Mouse (Mus musculus): ENCODE measurements at regions not wholly inside any gene's neighbourhood (a gene's known extent, or its start where the extent isn't known, plus 50 kb on each side); places are given as distances from the start of the nearest gene placed in this dataset.
A peak's percentile ranks its signal among the peaks of the same experiment; 100 is the strongest.

DNA sequence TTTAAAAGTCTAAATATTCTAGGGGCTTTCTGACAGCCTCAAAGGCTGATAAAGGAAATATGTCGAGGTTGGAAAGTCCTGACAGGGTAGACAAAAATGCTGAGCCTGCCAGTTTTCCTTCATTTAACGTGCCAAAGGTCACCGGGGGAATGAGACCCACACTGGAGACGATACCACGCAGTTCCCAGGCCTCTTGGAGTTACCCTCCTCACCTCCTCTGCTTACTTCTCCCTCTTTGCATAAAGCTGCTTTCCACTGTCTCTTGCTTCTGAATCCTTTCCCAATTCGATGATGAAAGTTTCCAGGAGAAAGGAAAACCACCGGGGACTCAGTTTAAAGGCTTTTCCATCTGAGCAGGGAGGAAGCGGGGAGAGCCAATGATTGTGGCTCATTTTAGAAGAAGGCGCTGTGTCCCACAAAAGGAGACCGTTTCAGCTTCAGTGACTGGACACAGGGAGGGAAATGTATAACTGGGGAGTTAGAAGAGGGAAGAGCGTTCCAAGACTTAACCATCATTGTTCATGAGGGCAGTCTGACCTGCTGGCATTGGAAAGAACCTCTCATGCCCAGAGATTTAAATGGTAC, 243.2 kb upstream of the Fn1 start:
- no peak for DNase-seq

DNA sequence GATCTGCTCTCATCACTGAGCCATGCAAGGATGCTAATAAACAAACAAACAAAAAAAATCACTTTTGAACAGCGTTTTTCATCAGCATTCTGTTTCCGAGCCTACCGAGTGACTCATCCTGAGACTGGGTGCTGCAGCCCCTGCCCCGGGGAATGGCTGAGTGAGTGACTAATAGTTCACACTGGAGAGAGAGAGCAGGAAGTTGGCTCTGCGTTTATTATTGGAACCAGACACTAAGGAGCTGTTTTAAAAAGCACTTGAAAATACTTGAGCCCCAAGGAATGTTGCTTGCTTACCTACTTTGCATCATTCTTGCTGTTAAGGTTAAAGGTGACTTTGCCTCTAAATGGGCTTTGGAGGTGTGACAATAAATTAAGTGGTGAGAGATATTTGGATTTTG, 240.6 kb upstream of the Fn1 start:
- DNase-seq = peak; percentile 20

DNA sequence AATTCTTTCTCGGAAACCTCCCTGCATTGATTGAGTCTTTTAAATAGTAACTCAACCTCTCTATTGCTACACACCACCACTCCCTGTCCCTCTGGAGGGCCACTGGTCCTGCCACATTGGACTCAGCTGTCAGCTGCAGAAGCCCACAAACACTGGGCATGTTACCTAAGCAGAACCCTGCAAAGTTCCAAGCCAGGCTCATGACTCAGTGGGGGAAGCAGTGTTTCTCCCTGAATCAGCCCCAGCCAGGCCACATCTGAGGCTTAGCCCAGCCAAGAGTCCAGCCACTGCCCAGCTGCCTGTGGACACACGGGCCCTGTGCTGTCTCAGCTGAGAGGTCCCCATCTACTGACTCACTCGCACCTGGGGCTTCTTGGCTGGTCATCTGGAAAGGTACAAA, 234.8 kb upstream of the Fn1 start:
- no peak for DNase-seq

DNA sequence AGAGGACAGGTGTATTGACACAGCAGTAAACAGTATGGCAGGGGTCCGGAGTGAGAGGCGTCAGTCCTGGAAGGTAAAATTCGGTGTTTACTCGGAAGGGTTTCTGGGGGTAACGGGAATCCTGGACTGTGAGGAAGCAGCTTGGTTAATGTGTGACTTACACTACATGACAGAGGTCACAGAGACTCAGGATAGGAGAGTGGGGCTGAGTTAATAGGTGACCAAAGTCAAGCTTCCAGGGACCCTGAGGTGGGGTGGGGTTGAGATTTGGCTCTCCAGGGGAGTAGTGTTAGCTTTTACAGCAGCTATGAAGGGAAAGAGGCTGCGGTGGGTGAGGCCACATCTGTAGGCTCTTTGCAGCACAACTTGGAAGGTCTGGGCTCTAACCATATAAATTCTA, 233.9 kb upstream of the Fn1 start:
- no peak for DNase-seq

DNA sequence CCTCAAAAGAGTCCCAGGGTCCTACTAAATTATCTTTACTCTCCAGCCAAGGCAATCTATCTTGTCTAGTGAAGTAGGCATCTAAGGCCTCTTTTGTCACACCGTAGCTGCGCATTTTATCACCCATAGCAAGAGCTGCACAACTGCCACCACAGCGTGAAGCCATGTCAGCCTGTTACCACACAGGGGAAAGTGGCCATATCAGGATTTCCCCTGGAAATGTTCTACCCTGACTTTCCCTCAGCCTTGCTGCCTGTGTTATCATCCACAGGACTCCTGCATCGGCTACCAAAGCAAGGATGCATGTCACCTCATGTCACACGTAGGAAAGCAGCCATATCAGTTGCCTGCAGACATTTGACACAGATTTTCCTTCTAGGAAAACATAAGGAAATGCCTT, 233.2 kb upstream of the Fn1 start:
- DNase-seq = no peak

DNA sequence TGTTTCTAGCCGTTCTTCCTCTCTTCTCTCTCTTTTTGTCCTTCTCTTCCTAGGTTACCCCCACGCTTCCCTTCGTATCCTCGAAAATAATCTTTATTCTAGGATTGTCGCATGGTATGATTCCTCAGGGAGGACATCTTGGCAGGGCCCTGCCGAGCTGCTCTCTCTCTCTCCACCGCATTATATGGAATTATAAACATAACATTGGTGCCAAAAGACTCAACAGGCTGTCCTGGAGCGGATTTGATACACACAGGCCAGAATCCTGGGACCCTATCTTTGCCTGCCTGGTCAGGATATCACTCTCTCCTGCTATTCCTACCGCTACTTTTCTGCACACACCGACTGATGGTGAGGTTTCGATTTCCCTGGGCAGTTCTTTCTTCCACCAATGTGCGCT, 228.9 kb upstream of the Fn1 start:
- DNase-seq = no peak

DNA sequence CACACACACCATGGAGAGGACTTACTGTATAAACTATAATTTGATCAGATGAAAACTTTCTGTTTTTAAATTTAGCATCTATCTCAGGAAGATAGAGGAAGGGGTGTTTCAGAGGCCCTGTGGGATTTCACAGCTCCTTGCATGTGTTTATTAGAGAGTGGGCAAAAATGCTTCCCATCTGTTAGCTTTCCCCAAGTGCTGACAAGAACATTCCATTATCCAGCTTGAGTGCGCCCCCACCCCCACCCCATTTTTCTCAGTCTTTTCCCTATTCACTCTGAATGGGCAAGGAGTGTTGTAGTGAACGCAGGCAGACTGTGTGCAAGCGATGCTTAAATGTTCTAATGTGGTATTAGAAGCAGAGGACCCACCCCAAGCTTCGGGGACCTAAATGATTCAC, 228.2 kb upstream of the Fn1 start:
- no peak for DNase-seq

DNA sequence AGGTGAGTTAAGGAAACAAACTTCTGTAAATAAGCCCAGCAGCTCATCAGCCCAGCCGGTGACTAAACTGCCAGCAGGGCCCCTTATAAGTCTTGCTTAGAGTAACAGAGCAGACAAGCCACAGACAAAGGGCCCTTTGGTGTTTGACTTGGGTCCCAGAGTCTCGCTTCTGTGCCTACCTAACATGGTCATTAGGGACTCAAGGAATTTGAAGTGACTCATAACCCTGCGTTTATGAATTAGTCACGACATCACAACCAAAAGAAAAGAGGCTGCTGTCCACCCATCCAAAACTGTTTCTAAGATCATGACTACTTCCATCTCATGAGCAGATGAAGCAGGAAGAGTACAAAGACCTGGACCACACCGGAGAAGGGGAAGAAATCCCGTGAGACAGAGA, 227.5 kb upstream of the Fn1 start:
- DNase-seq = no peak

DNA sequence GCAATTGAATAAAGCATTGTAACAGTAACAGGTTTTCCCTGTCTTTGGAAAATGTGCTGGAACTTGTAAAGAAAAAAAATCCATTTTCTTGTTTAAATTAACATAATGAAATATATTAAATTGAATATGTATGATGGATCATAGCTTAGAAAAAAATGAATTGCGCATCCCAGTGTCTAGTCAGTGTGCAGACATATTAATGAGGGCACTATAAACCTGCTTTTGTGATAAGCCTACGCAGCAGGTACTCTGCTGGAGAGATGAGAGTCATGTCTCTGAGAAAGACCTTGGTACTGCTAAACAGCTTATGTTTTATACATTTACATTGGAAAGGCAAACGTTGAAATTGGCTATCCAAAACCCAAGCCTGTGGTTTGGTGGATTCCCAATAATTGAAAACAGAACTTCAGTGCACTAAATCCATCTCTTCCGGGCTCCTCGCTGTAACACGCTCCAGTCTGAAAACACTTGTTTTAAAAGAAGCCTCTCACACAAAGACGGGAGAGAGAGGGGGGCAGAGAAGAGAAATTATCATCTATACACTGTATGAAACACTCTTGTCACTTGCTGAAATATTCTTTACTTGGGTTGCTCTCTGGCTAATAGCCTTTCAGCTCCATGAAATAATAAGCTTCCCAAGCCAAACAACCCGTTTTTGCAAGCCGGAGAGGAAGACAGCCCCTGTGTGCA, 223.9 kb upstream of the Fn1 start:
- DNase-seq = no peak

DNA sequence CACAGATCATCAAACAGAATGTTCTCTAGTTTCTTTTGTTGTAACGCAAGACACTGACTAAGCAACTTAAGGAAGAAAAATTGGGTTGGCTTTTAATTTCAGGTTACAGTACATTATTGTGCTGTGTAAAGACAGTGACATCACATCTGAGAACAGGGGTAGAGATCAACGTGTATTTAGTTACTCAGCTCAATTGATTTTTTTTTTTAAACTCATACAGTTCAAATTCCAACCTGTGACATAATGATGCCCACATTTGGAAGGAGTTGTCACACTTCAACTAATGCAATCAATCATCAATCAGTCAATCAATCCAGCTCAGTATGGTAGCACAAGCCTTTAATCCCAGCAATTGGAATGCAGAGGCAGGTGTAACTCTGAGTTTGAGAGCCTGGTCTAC, 221.0 kb upstream of the Fn1 start:
- DNase-seq = no peak

DNA sequence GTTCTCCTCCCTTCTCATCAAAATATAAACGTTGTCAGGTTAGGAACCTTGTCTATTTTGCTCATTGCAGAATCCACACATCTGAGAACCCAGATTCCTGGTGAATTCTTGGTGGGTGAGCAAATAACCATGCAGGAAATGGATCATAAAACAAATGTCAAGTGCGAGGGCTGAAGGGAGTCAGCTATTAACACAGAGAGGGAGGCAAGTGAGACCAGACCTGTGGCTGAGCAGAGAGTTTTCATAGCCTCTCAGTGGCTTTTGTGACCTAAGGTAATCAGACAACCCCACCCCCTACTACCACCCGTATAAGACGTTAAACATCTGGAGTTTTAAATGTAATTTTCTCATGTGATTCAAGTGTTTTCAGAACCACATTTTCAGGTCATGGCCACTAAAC, 212.7 kb upstream of the Fn1 start:
- DNase-seq = no peak

DNA sequence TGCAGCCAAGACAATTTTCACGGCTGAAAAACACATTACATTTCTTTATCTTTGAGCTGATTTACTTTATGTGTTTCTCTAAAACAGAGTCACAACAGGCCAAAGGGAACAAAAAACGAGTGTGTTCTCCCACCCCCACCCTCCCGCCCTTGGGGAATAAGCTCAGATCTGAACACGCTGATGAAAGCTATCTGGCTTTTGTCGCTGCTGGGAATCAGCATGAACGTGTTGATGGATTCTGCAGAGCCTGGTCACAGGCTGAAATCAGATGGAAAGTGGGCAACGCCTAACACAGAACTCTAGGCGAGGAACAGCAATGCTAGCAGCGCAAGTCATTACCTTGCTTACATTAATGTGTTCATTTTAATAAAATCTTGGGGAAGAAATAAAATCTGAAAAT, 211.7 kb upstream of the Fn1 start:
- DNase-seq = no peak

DNA sequence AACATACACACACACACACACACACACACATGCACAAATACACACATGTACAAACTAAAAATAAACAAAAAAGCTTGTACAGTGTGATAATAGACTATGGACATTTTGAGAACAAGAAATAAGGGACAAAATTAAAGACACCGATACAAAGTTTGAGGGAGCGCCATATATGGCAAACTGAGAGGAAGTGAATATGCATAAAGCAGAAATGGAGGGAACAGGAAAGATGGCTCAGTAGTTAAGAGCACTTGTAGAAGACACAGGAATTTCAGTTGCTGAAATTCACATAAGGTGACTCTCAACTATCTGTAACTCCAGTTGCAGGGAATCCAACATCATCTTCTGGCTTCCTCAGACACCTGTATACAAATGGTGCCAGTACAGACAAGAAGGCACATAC, 200.2 kb upstream of the Fn1 start:
- no peak for DNase-seq

DNA sequence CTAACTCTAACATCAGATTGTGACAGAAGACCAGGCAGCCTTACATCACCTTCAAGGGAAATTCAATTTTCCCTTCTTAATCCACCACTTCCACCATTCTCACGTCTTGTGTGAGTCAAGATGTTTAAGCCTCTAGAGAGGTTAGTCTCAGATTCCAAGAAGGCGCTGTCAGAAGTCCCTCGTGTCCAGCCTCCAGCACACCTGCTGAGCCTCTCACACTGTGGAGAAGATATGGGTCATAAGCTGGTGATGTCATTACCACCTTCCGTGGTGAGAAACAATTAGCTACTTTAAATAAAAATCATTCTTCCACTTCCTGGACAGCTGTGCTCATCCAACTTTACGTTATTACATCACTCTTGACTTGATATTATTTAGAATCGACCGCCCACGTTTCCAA, 198.3 kb upstream of the Fn1 start:
- DNase-seq = no peak

DNA sequence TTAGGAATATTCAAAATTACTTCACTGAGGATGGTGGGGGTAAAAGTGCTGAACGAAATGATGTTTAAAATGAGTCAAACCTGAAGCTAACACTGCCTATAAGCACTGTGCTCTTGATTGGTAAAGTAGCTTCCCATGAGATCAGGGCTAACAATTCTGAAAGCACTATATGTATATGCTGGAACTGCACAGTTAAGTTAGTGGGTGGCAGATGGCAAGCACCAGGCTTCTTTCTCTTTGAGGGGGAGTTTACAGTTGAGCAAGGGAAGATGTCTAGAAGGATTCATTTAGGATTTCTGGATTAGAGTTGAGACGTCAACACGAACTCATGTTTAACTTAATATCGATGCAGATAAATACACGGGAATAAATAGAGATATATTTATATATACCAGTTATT, 195.7 kb upstream of the Fn1 start:
- DNase-seq = no peak

DNA sequence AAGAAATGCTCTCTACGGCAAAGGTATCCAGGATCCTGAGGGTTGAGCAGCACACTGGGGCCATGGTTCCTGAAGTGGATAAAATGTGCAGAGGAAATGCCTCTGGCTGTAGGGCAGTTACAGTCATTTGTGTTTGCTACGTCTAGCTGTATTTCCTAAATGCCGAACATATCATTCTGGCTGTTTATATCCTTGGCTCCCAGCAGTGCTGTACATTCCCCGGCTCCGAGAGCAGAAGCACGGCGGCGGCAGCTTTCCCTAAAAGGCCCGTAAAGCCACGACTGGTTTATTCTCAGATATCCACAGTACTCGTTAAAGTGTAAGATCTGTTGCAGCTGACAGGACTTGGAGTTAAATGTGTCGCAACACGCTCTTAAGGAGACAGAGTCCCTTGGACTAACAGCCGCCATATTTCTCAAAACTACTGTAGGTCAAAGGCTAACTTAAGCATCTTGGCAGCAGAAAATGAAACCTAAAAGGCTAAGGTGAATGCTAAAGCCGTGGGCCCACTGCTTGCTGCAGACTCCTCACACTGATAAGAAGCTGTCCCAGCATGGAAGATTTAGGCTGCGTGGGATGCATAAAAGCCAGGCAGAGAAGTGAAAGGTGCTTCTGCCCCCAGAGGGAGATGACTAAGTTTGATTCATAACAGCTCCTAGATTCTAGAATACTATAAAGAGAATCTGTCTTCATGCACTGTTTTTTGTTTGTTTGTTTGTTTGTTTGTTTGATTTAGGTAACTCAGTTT, 192.1 kb upstream of the Fn1 start:
- peak; percentile 8 for DNase-seq

DNA sequence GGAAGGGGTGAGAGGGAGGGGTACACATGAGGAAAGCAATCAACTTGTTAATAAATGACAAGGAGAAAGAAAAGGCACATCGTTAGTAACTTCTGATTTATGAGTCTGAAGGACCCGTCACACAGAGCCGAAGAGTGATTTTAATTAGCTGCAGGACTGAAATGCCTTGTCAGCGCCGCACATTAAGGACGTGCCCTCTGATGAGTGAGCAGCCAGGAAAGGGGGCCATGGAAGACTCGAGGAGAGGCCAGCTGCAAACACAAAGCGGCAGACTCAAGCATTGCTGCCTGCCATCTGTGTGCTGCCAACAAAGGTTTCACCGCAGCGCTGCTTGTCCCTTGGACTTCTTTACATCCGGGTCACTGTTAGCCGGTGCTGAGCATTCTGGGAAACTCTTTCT, 184.8 kb upstream of the Fn1 start:
- DNase-seq = no peak

DNA sequence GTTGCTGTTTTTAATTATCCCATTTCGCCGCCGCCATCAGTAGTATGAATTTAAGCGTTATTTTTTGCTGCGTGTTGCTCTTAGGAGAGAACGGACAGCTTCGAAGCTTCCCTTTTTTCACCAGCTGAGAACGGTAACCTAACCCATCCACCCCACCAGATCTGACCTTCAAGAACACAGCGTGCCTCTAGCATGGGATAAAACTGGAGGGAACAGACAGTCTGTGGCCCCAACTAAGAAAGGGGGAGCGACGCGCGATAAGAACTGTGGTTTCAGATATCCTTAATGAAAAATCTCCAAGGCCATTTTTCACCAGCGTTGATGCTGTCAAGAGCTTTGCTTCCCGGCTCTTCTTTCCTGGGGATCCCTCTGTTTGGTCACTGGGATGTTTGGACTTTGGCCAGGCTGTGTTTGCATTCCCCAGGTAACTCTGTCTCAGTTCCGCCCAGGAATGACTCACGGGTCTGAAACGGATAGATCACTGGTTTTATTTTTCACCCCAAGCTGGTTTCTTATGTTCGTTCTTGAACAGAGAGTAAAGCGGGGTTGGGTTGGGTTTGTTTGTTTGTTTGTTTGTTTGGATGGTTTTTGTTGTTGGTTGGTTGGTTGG, 184.1 kb upstream of the Fn1 start:
- peak; percentile 11 for DNase-seq

DNA sequence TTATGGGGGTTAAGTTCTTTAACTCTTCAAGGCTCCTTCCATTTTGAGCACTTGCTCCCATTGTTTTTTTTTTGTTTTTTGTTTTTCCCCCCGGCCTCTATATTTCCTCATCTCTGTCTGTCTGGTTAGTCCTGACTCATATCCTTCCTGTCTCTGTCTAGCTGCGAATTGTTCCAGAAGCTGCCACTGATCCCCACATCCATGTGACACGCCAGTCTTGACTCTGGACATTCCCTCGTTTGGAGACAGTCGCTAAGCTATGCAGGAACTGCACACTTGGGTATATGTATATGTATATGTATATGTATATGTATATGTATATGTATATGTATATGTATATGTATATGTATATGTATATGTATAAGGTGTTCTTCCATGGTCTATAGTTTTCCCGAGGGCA, 177.4 kb upstream of the Fn1 start:
- no peak for DNase-seq

DNA sequence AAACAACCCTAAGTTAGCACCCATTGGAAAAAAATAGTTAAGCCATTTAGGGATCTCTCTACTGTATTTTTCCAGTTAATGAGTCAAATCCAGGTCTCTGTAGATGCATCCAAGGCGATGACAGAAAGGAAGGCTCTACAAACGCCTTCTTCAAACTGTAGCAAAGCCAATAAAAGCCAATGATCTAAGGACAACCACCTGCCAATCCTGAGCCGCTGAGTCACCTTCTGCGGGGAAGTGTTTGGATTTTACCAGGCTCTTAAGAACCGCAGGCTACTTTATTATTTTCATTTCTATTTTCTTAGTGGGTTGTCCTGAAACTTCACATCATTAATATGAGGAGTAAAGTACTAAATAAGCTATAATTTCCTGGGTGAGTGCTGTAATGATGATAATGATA, 171.4 kb upstream of the Fn1 start:
- DNase-seq = no peak

DNA sequence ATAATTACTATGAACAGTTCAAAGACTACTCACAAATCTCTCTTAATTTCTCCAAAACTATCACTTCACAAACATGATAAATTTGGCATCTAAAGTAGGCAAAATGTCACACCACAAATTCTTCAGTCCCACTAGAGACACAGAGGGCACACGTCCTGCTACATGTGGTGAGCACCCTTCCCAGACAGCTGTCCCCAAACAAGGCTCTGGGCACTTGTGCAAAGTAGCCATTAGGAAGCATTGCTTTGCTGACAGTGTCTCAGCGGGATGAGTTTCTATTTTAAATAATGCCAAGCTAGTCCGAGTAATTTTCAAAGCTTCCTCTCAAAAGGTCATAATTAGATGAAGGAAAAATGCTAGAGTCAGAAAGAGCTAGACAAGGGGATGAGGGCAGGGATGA, 169.1 kb upstream of the Fn1 start:
- no peak for DNase-seq

DNA sequence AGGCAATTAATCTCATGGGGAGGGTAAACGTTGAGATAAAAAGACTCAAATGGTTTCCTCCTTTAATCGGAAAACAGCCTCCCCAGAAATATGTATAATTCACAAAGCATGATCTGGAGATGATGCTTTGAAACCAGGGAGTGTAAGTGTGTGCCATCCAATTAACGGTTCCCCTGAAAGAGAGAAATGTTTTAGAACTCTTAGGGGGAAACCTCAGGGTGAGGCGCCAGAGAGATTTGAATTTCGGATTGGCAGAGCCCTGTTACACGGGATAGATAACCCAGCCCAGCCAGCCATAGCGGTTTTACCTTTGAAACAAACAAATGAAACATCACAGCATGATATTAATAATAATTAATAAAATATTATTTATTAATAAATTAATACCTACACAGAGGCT, 168.1 kb upstream of the Fn1 start:
- no peak for DNase-seq

DNA sequence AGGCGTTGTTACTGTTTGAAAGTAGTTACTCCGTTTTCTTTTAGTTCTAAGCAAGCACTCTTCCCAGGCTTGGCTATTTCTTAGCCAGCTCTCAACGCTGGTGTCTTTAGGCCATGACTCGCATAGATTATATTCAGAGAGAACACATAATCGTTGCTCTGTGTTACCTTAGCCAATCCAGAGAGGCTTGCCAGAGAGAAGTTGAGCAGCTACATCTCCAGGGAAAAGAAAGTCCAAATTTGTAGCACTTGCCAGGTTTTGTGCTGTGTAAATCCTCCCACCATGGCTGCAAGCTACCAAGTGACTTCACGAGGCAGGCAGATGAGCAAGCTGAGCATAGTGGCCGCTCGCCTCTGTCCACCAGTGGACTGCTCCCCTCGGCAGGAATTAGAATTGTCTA, 163.3 kb upstream of the Fn1 start:
- DNase-seq = no peak

DNA sequence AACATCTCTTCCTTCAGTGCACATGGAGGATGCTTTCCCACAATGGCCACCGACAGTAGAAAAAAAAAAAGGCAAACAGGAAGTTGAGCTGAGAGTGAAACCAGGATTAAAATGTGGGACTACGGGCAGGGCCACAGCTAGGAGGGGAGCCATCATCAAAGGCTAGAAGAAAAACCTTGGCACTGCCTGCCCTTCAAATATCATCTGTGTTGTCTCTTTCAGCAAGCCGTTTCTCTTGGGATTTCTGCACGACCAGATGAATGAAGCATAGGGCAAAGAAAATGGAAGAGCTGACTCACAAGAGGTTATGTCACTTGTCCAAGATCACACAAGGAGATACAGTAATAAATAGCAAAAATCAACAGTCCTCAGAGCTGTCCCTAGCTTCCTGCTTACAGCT, 161.1 kb upstream of the Fn1 start:
- DNase-seq = no peak

All from lung, postnatal 14 days (tissue).